In genomic region chr1:51671287-51671686, GRCm38 (mm10) we compare ENCODE assay signal across 9 mouse cellular contexts.
DNase-seq lines count a peak whose midpoint lies in the region; ATAC-seq and TF ChIP-seq lines count a peak whose summit lies in the region.
"Had no signal": no experiment of that assay in that cellular context is flagged by ENCODE, and none has a peak within 500 bp of the region (broad histone marks: within the 10 kb centered on the region; RNA-seq: fewer than 3 reads in every experiment).

No protein-coding gene starts in this region.

- peak; percentile 72 for TF ChIP-seq CTCF in stomach, postnatal 0 days (IDR thresholded peaks at IDR 0.05; ENCODE audit: low read depth)

- ATAC-seq in hindbrain, embryonic 15.5 days (ENCODE audit: low FRiP score, low read depth): peak; percentile 84; the same call in 1 of the 2 replicates
- ATAC-seq in forebrain, embryonic 14.5 days: peak; percentile 84; the same call in 1 of the 2 replicates
- 0 out of 2 replicates have a peak, but pooled peaks have one; percentile 6 for ATAC-seq in stomach, postnatal 0 days (ENCODE audit: low FRiP score, low TSS enrichment)
- no peak for ATAC-seq in erythroblast, adult 5-6 weeks (replicated peaks; ENCODE audit: low FRiP score, poor library complexity, severe bottlenecking)

- 44% methylated on average over 3 of the region's 3 CpGs for WGBS in hindbrain, embryonic 15.5 days
- WGBS in hindbrain, embryonic 10.5 days: 56% methylated on average over 3 of the region's 3 CpGs
- WGBS in forebrain, embryonic 14.5 days: 50% methylated on average over 3 of the region's 3 CpGs
- 44% methylated on average over 3 of the region's 3 CpGs for WGBS in stomach, postnatal 0 days

- H3K9ac ChIP-seq in hindbrain, embryonic 15.5 days: no peak overlapping the region
- H3K9ac ChIP-seq in forebrain, embryonic 14.5 days (ENCODE audit: low read length): no peak overlapping the region
- H3K9ac ChIP-seq in stomach, postnatal 0 days (ENCODE audit: low read length): no peak overlapping the region
- H3K9ac ChIP-seq: liver, embryonic 14.5 days had no signal

- no peak for DNase-seq in hindbrain, embryonic 10.5 days (ENCODE audit: low spot score)
- DNase-seq in cerebellum, adult 11 months: peak; percentile 77
- DNase-seq in forebrain, embryonic 14.5 days (ENCODE audit: low spot score): peak; percentile 69
- peak; percentile 52 to 75 for DNase-seq in layer of hippocampus, postnatal 14 days (ENCODE audit: low spot score in 2 of 2)
- DNase-seq in stomach, postnatal 0 days (ENCODE audit: low spot score): peak; percentile 30
- DNase-seq in left cerebral cortex, adult 18-20 months (ENCODE audit: low spot score in 2 of 2): no peak

- no peak for TF ChIP-seq EP300 in stomach, postnatal 0 days (optimal IDR thresholded peaks at IDR 0.05)

- H3K4me1 ChIP-seq in hindbrain, embryonic 15.5 days (replicated peaks): peaks cover 4% of the 10 kb centered on the region
- H3K4me1 ChIP-seq in hindbrain, embryonic 10.5 days (replicated peaks): no peaks in the 10 kb centered on the region; the same call in 1 of the 2 replicates
- H3K4me1 ChIP-seq in forebrain, embryonic 14.5 days (ENCODE audit: control insufficient read depth, insufficient read depth, low read length): no peaks in the 10 kb centered on the region
- H3K4me1 ChIP-seq in stomach, postnatal 0 days (replicated peaks; ENCODE audit: control insufficient read depth, insufficient read depth): no peaks in the 10 kb centered on the region

- no peak overlapping the region for H3K27ac ChIP-seq in hindbrain, embryonic 15.5 days (replicated peaks)
- no peak overlapping the region for H3K27ac ChIP-seq in hindbrain, embryonic 10.5 days
- 0 out of 2 replicates have a peak overlapping the region, but pooled peaks have one; percentile 27 for H3K27ac ChIP-seq in forebrain, embryonic 14.5 days (ENCODE audit: low read depth, low read length)
- no peak overlapping the region for H3K27ac ChIP-seq in stomach, postnatal 0 days (replicated peaks)
- H3K27ac ChIP-seq: liver, embryonic 14.5 days had no signal

- H3K4me2 ChIP-seq in hindbrain, embryonic 15.5 days: no peak overlapping the region
- H3K4me2 ChIP-seq in forebrain, embryonic 14.5 days (ENCODE audit: low read length): no peak overlapping the region
- H3K4me2 ChIP-seq in stomach, postnatal 0 days (replicated peaks; ENCODE audit: low read depth): no peak overlapping the region

- no peaks in the 10 kb centered on the region for H3K9me3 ChIP-seq in hindbrain, embryonic 15.5 days
- no peaks in the 10 kb centered on the region for H3K9me3 ChIP-seq in hindbrain, embryonic 10.5 days
- no peaks in the 10 kb centered on the region for H3K9me3 ChIP-seq in forebrain, embryonic 14.5 days (replicated peaks; ENCODE audit: control insufficient read depth, low read length)
- H3K9me3 ChIP-seq in stomach, postnatal 0 days (ENCODE audit: control insufficient read depth, low read length): no peaks in the 10 kb centered on the region

- H3K36me3 ChIP-seq in hindbrain, embryonic 15.5 days: no peaks in the 10 kb centered on the region
- H3K36me3 ChIP-seq in hindbrain, embryonic 10.5 days: no peaks in the 10 kb centered on the region
- H3K36me3 ChIP-seq in forebrain, embryonic 14.5 days (ENCODE audit: control insufficient read depth, insufficient read depth, low read length): no peaks in the 10 kb centered on the region
- H3K36me3 ChIP-seq in stomach, postnatal 0 days (ENCODE audit: control insufficient read depth, insufficient read depth, low read length): no peaks in the 10 kb centered on the region

- no peaks in the 10 kb centered on the region for H3K27me3 ChIP-seq in hindbrain, embryonic 15.5 days
- H3K27me3 ChIP-seq in hindbrain, embryonic 10.5 days (ENCODE audit: insufficient read depth, poor library complexity, severe bottlenecking): no peaks in the 10 kb centered on the region
- H3K27me3 ChIP-seq in forebrain, embryonic 14.5 days (replicated peaks; ENCODE audit: control insufficient read depth, insufficient read depth, low read length): no peaks in the 10 kb centered on the region
- no peaks in the 10 kb centered on the region for H3K27me3 ChIP-seq in stomach, postnatal 0 days (ENCODE audit: control insufficient read depth, insufficient read depth, low read length)

- no peak overlapping the region for H3K4me3 ChIP-seq in hindbrain, embryonic 15.5 days
- H3K4me3 ChIP-seq in hindbrain, embryonic 10.5 days: no peak overlapping the region
- H3K4me3 ChIP-seq in forebrain, embryonic 14.5 days (ENCODE audit: low read depth, low read length): no peak overlapping the region
- H3K4me3 ChIP-seq in stomach, postnatal 0 days (ENCODE audit: low read depth, low read length): no peak overlapping the region

Comparison
In these comparisons a context has a peak if more than half of its experiments do, and no peak if none do; other contexts are left out.
1. DNase-seq: peak in cerebellum, adult 11 months (single experiment), forebrain, embryonic 14.5 days (single experiment), layer of hippocampus, postnatal 14 days (2 of 2) and stomach, postnatal 0 days (single experiment); none in hindbrain, embryonic 10.5 days (single experiment) and left cerebral cortex, adult 18-20 months (0 of 2).